Mouse (Mus musculus) liver, embryonic 14.5 days (tissue): ENCODE measurements around the gene Ccdc43.

Experiments
- CTCF ChIP-seq: IDR thresholded peaks from 2 replicates; pipeline ENCODE4 v1.5.1; 2016; ENCODE audit warnings: antibody characterized with exemption, low read depth, control low read depth
- EP300 ChIP-seq: IDR thresholded peaks from 2 replicates; pipeline ENCODE4 v1.6.1; 2016; ENCODE audit warnings: antibody characterized with exemption, low read depth

DNA sequence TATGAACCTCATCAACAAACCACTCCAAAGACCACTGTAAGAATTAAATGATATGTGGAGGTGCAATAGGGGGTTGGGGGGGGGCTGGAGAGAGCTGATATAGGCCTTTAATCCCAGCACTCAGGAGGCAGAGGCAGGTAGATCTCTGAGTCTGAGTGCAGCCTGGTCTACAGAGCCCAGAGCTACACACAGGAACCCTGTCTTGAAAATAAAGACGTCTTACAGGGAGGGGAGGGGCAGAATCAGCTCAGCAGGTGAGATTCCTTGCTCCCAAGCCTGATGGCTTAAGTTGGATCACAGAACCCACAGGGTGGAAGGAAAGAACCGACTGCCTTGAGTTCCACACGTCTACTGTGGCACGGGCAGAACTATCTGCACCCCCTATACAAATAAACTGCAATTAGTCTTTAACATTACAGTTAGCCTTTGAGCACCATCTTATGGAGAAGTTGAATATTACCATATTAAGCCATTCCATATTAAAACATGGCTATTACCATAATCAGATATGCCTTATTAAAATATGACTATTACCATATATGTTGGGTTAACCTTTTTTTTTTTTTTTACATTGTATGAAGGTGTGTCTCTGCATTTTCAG, 41.2 kb downstream of the Ccdc43 start:
- no peak for TF ChIP-seq CTCF
- no peak for TF ChIP-seq EP300
